Mouse (Mus musculus): ENCODE measurements around the gene Fshr.

Gene Fshr

DNA sequence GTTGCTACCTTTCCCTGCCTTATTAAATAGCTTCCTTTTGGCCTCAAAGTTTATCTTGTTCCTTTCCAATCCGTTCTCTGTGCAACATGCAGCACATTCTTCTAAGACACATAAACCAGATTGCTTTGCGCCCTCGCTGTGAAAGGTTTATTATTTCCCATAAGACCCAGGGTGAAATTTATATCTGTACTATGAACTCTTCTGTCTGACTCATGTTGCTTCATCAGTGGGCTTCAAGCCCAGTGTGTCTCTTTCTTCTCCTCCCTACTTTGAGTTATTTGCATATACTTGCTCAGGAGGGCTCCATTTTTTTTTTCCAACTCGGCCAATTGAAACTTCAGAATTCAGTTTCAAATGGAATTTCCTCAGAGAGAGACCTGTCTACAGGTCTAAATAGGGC lies 183.5 kb downstream of the Fshr start:
- 86% methylated on average over 4 of the region's 4 CpGs for WGBS

DNA sequence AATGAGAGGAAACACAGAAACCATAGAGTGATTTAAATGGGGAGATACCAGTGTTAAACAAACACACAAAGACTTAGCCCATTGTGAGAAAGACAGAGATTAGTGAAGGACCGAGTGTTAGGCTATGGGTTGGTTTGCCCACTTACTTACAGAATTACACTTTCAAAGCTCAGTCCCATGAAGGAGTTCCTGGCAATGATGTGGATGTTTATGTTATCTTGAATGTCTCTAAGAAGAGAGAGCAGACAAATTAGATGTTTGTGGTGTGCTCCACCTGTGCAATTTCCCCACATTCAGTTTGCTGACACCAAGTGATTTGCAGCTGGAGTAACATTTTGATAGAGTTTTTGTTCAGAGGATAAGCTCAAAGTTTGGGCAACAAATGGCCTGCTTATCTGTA lies 191.4 kb downstream of the Fshr start:
- 83% methylated on average over 1 of the region's 1 CpGs for WGBS

- 71% methylated on average over 7 of the region's 7 CpGs for WGBS
These were observed 191.8 kb downstream of the Fshr start for GRCm38 (mm10) chr17:89008680-89009079.

DNA sequence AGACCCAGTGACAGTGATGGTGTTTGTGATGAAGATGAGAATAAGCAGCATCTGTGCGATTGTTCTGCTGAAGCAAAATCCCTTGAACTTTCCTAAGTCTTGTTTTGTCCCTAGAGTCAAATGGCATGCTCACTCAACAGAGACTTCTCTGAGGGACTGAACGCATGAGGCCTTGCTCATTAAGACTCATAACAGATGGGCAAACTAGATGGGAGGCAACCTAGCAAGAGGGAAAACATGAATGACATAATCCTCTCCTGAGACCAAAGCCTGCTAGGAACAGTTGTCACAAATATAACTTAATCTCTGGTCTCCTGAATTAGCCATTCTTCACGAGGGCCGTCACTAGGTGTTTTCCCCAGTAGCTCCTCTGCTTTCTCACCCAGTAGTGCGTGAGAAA lies 194.5 kb downstream of the Fshr start:
- 82% methylated on average over 5 of the region's 5 CpGs for WGBS

GRCm38 (mm10) chr17:88998243-88998642 lies 202.2 kb downstream of the Fshr start:
- 57% methylated on average over 1 of the region's 1 CpGs for WGBS

DNA sequence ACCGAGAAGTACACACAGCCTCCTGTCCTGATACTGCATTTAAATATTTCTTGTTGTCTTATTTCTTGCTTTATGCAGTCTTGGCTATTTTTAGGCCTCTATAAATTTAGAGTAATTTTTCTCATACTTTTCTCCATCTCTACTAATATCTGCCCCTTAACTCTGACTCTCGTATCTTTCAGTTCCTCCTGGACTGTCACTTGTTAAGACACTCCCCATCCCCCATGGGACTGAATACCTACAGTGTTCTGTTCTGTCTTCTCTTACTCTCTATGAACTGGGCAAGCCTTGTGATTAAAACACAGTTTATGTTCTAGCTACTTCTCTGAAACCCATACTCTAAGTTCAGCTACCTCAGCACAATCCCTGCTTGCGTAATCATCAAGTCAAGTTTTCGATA lies 209.2 kb downstream of the Fshr start:
- WGBS: 93% methylated on average over 4 of the region's 4 CpGs

GRCm38 (mm10) chr17:88980708-88981355 lies 219.6 kb downstream of the Fshr start:
- WGBS: 68% methylated on average over 10 of the region's 10 CpGs

DNA sequence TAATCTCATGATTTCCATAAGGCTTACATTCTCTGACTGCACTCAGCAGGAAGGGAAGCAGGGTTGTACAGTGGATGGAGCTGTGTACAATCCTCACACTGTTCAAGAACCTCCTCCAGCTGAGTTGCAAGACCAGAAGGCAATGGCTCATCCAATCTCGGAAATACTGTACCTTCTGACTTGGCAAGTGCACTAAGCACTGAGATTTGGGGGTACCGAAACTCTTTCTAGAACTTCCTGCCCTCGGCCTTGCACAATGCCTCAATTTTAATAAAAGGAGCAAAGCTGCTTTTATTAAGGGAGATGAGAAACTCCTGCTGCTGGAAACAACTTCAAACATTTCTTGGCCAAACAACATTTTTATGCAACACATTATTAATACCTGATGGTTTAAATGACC lies 225.9 kb downstream of the Fshr start:
- WGBS: 75% methylated on average over 3 of the region's 3 CpGs

- 75% methylated on average over 3 of the region's 3 CpGs for WGBS
These were observed 234.4 kb downstream of the Fshr start for GRCm38 (mm10) chr17:88966028-88966427.

DNA sequence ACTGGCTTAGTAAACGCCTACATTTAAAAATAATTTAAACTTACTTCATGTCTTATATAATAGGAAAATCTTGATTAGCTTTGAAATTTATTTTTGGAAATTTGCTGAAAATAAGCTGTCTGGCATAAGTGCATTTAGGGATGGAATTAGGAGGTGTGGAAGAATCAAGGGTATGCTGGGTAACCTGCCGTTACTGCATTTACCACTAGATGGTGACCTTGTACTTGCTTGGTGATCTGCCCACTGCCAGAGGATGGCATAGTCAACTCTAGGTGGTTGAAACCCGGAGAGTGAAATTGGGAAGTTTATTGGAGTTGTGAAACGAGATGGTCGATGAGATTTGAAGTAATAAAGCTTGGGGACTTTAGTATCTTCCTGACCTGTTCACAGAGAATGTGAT lies 246.5 kb downstream of the Fshr start:
- WGBS: 13% methylated on average over 5 of the region's 5 CpGs

DNA sequence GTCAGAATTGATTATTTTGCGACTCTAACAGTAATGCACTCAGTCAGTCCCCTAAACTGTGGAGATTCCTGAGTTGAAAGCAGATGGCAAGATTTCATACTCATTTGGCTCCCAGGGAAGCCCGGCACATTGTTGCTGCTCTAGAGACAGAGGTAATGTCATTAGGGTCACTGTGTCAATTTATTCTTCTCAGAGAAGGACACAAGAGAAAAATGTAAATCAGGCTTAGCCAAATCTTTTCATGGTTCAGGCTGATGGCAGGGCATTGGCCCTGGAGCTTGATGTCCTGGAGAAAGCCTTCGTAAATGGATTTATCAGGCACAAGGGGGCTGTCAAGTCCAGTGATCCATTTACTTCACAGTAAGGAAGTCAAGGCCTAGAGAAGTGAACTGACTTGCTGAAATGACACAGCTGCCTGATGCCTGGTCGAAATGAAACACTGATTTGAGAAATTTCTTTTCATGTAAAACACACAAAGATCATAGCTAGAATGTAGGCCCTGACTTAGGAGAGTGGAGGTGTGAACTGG lies 262.3 kb downstream of the Fshr start:
- 48% methylated on average over 4 of the region's 4 CpGs for WGBS

GRCm38 (mm10) chr17:88937341-88938152 lies 262.9 kb downstream of the Fshr start:
- 26% methylated on average over 7 of the region's 7 CpGs for WGBS

- WGBS: 63% methylated on average over 3 of the region's 3 CpGs
These were observed 263.5 kb downstream of the Fshr start for GRCm38 (mm10) chr17:88936941-88937340.

Measured in cerebral cortex, adult 2 months (tissue).